Mouse (Mus musculus) forebrain, embryonic 14.5 days (tissue): ENCODE results near the gene Gpr137c. TPM values are rescaled to one million over a fixed set of nuclear protein-coding genes. Genes with fewer than 3 reads are reported as not detected.
A peak's percentile ranks its signal among the peaks of the same experiment; 100 is the strongest.

Experiments
- ATAC-seq: fragments of 200-750 bp; cut with Nextera tagmentation; 2 replicates; pipeline ENCODE4 v1.8.0; 2017; ENCODE audit warnings: mild to moderate bottlenecking, moderate library complexity
- DNase-seq: peaks from one replicate; pipeline ENCODE4 v3.0.0-alpha.2; 2015; ENCODE audit warnings: low spot score
- H3K27ac ChIP-seq: fragments of 300-500 bp; sonication (generic); 2 replicates; pipeline ENCODE4 v1.5.1; 2014; ENCODE audit warnings: low read depth, mild to moderate bottlenecking, control low read depth, low read length, moderate library complexity
- H3K27me3 ChIP-seq: fragments of 300-500 bp; sonication (generic); replicated peaks from 2 replicates; pipeline ENCODE4 v1.6.1; 2014; ENCODE audit warnings: low read length, control low read depth, mixed read lengths; ENCODE audit not compliant: control insufficient read depth, insufficient read depth
- H3K36me3 ChIP-seq: fragments of 300-500 bp; sonication (generic); 2 replicates; pipeline ENCODE4 v1.6.1; 2014; ENCODE audit warnings: low read length, control low read depth; ENCODE audit not compliant: control insufficient read depth, insufficient read depth
- H3K4me1 ChIP-seq: fragments of 300-500 bp; sonication (generic); 2 replicates; pipeline ENCODE4 v1.6.1; 2014; ENCODE audit warnings: antibody characterized with exemption, low read length, control low read depth; ENCODE audit not compliant: control insufficient read depth, insufficient read depth
- H3K4me2 ChIP-seq: fragments of 300-500 bp; sonication (generic); 2 replicates; pipeline ENCODE4 v1.6.1; 2014; ENCODE audit warnings: mild to moderate bottlenecking, control low read depth, low read length
- H3K4me3 ChIP-seq: fragments of 300-500 bp; sonication (generic); 2 replicates; pipeline ENCODE4 v1.5.1; 2014; ENCODE audit warnings: low read depth, low read length, control low read depth
- H3K9ac ChIP-seq: fragments of 300-500 bp; sonication (generic); 2 replicates; pipeline ENCODE4 v1.6.1; 2014; ENCODE audit warnings: mild to moderate bottlenecking, low read length, control low read depth, moderate library complexity
- H3K9me3 ChIP-seq: fragments of 300-500 bp; sonication (generic); replicated peaks from 2 replicates; pipeline ENCODE4 v1.6.1; 2016; ENCODE audit warnings: low read length, control low read depth, mixed read lengths; ENCODE audit not compliant: control insufficient read depth
- WGBS: fragments of 180-500 bp; shearing (Covaris S2); extraction: QIAGEN DNeasy Blood & Tissue Kit; methylation state at CpG from one replicate; pipeline ENCODE4 v1.1.7; 2014; 5-methylcytosine and 5-hydroxymethylcytosine counted together
- polyA plus RNA-seq: library from polyadenylated mRNA; unstranded; fragments of >200 nt; fragmentation: Nextera tagmentation; extraction: Ambion mirVana; gene quantifications from 2 replicates; pipeline ENCODE4 v1.2.1, GENCODE M21; 2014

The Gpr137c gene
- polyA plus RNA-seq, 1 experiment from 2014 or later: 14.8 TPM

GRCm38 (mm10) chr14:45310101-45310500 lies 90.6 kb downstream of the Gpr137c start:
- H3K9me3 ChIP-seq: no peaks in the 10 kb centered on the region
- no peaks in the 10 kb centered on the region for H3K27me3 ChIP-seq
- ATAC-seq: no peak
- H3K9ac ChIP-seq: no peak overlapping the region
- H3K4me2 ChIP-seq: no peak overlapping the region
- H3K4me3 ChIP-seq: no peak overlapping the region
- H3K36me3 ChIP-seq: 0 out of 2 replicates have a peak, but pooled peaks cover 3% of the 10 kb centered on the region
- WGBS: 94% methylated on average over 14 of the region's 14 CpGs
- DNase-seq: no peak
- H3K27ac ChIP-seq: no peak overlapping the region
- H3K4me1 ChIP-seq: no peaks in the 10 kb centered on the region

DNA sequence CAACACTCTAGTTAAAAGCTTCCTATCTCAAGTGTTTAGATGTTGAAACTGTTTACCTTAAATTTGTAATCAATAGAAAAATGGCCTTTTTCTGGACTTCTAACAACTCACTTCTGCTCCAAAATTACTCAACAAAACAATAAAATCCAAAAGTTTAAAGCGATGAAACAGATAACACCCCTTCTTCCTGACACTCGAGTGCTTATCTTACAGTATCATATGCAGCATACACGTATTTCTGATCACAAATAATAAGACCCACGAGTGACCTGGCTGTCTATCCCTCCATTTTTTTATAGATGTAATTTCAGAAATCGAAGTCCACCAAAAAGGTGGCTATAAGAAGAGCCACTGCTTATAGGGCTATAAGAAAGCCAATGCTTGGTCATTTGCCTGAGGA lies 97.4 kb downstream of the Gpr137c start:
- H3K36me3 ChIP-seq: no peaks in the 10 kb centered on the region
- peaks cover 10% of the 10 kb centered on the region for H3K4me1 ChIP-seq
- no peaks in the 10 kb centered on the region for H3K27me3 ChIP-seq
- H3K9me3 ChIP-seq: no peaks in the 10 kb centered on the region
- no peak overlapping the region for H3K27ac ChIP-seq
- WGBS: 80% methylated on average over 5 of the region's 5 CpGs
- ATAC-seq (no peak), DNase-seq (no peak)
- peak overlapping the region; percentile 68 for H3K4me2 ChIP-seq
- peak overlapping the region; percentile 90 for H3K4me3 ChIP-seq
- H3K9ac ChIP-seq: peak overlapping the region; percentile 95

DNA sequence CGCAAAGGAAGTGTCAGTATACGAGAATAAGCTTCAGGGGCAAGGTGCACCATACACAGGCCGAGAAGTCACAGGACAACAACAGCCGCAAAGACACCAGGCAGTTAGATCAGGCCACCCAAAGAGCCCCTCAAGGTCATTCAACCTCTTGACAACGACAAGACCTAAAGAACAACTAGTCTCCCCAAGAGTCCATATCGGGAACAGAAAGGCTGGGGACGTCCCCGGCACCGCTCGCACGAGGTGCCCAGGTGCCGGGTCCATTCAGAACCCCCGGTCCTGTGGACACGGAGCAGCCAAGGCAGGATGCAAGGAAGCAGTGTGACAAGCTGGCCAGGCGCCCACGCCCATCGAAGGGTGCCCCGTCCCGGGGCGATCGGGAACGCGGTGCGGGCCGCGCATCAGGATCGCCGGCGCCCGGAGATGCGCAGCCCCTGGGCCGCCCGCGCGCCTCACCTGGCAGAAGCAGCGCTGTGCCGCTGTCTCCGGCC lies 98.4 kb downstream of the Gpr137c start:
- Histone ChIP-seq H3K4me3 (peak overlapping the region; percentile 90), H3K9me3 (no peaks in the 10 kb centered on the region), H3K36me3 (no peaks in the 10 kb centered on the region), H3K4me1 (peaks cover 10% of the 10 kb centered on the region), H3K27me3 (no peaks in the 10 kb centered on the region), H3K4me2 (peak overlapping the region; percentile 68), H3K9ac (peak overlapping the region; percentile 95), H3K27ac (peak overlapping the region; percentile 87)
- under 1% methylated on average over 37 of the region's 38 CpGs for WGBS
- DNase-seq (peak; percentile 17), ATAC-seq (no peak; the same call in none of the 2 replicates)

GRCm38 (mm10) chr14:45318426-45319236 lies 99.1 kb downstream of the Gpr137c start, which contains the start of gene Ero1l:
TSS of gene Ero1l (minus strand) at chr14:45318771.
- peak; percentile 98 for ATAC-seq
- H3K4me1 ChIP-seq: peaks cover 10% of the 10 kb centered on the region
- 2% methylated on average over 55 of the region's 74 CpGs for WGBS
- H3K4me3 ChIP-seq: peak within 1 kb of the TSS; percentile 90
- peak; percentile 90 for DNase-seq
- H3K27ac ChIP-seq: peak within 1 kb of the TSS; percentile 87
- H3K27me3 ChIP-seq: no peaks in the 10 kb centered on the region
- peak within 1 kb of the TSS; percentile 68 for H3K4me2 ChIP-seq
- no peaks in the 10 kb centered on the region for H3K36me3 ChIP-seq
- peak within 1 kb of the TSS; percentile 95 for H3K9ac ChIP-seq
- H3K9me3 ChIP-seq: no peaks in the 10 kb centered on the region

GRCm38 (mm10) chr14:45319237-45319610 lies 99.7 kb downstream of the Gpr137c start:
- WGBS: 62% methylated on average over 3 of the region's 3 CpGs
- H3K36me3 ChIP-seq: no peaks in the 10 kb centered on the region
- no peak for ATAC-seq
- no peaks in the 10 kb centered on the region for H3K9me3 ChIP-seq
- no peak for DNase-seq
- H3K4me1 ChIP-seq: peaks cover 10% of the 10 kb centered on the region
- peak overlapping the region; percentile 68; the same call in 1 of the 2 replicates for H3K4me2 ChIP-seq
- no peak overlapping the region for H3K4me3 ChIP-seq
- no peaks in the 10 kb centered on the region for H3K27me3 ChIP-seq
- H3K27ac ChIP-seq: no peak overlapping the region
- H3K9ac ChIP-seq: no peak overlapping the region

DNA sequence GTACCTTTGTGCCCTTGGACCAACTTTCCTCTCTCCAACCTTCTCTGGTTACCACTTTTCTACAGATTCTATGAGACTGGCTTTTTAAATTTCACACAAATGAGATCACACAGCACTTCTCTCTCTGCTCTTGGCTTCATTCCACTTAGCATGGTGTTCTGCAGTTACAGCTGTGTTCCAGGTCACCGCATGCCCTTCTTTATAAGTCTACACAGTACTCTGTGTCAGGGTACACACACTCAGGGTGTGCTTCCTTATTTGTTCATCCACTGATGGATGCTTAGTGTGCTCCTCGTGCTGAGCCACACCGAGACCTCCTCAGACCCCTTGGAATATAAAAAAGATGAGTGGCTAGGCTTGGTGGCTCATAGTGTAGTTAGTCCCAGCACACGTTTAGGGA lies 100.6 kb downstream of the Gpr137c start:
- no peaks in the 10 kb centered on the region for H3K27me3 ChIP-seq
- no peak overlapping the region for H3K9ac ChIP-seq
- H3K9me3 ChIP-seq: no peaks in the 10 kb centered on the region
- no peak overlapping the region for H3K27ac ChIP-seq
- no peak for ATAC-seq
- peaks cover 10% of the 10 kb centered on the region for H3K4me1 ChIP-seq
- no peak overlapping the region for H3K4me2 ChIP-seq
- 81% methylated on average over 4 of the region's 4 CpGs for WGBS
- no peak for DNase-seq
- no peaks in the 10 kb centered on the region for H3K36me3 ChIP-seq
- no peak overlapping the region for H3K4me3 ChIP-seq

GRCm38 (mm10) chr14:45321067-45321466 lies 101.5 kb downstream of the Gpr137c start:
- H3K27me3 ChIP-seq: no peaks in the 10 kb centered on the region
- no peaks in the 10 kb centered on the region for H3K36me3 ChIP-seq
- H3K4me2 ChIP-seq: no peak overlapping the region
- peaks cover 4% of the 10 kb centered on the region for H3K4me1 ChIP-seq
- ATAC-seq (no peak), DNase-seq (no peak)
- 87% methylated on average over 3 of the region's 3 CpGs for WGBS
- H3K9ac ChIP-seq: no peak overlapping the region
- H3K27ac ChIP-seq: no peak overlapping the region
- H3K9me3 ChIP-seq: no peaks in the 10 kb centered on the region
- no peak overlapping the region for H3K4me3 ChIP-seq

- no peaks in the 10 kb centered on the region for H3K36me3 ChIP-seq
- H3K9me3 ChIP-seq: no peaks in the 10 kb centered on the region
- no peaks in the 10 kb centered on the region for H3K27me3 ChIP-seq
- no peak overlapping the region for H3K27ac ChIP-seq
- H3K4me2 ChIP-seq: no peak overlapping the region
- WGBS: 79% methylated on average over 5 of the region's 5 CpGs
- ATAC-seq (no peak), DNase-seq (no peak)
- no peak overlapping the region for H3K9ac ChIP-seq
- peaks cover 3% of the 10 kb centered on the region; the same call in 1 of the 2 replicates for H3K4me1 ChIP-seq
- no peak overlapping the region for H3K4me3 ChIP-seq
Measured at GRCm38 (mm10) chr14:45321622-45322021, 102.1 kb downstream of the Gpr137c start.

DNA sequence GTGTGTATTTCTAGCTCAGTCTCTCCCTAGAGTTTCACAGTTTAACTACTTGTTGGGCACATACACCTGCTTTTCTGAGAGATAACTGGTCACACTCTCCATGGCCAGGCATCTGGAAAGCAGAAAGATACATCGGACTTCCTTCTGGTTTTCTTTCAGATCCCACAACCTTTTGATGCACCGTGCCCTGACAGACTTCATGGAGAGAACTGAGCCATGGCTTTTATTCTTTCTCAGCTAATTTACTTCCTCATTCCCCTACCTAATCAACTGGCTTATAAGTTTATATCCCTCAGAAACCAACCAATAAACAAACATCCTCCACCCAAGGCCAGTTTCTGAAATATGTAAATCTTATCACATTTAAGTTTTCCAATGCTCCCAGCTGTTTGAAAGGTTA lies 102.9 kb downstream of the Gpr137c start:
- H3K27ac ChIP-seq: no peak overlapping the region
- no peaks in the 10 kb centered on the region for H3K27me3 ChIP-seq
- ATAC-seq (no peak), DNase-seq (no peak)
- H3K4me2 ChIP-seq: no peak overlapping the region
- no peaks in the 10 kb centered on the region for H3K9me3 ChIP-seq
- no peak overlapping the region for H3K4me3 ChIP-seq
- H3K9ac ChIP-seq: no peak overlapping the region
- no peaks in the 10 kb centered on the region; the same call in 1 of the 2 replicates for H3K4me1 ChIP-seq
- 85% methylated on average over 2 of the region's 2 CpGs for WGBS
- no peaks in the 10 kb centered on the region for H3K36me3 ChIP-seq
